Comparison of ENCODE assay signal across 11 mouse cellular contexts in genomic region chr4:3053060-3053406, GRCm38 (mm10).
DNase-seq lines count a peak whose midpoint lies in the region; ATAC-seq and TF ChIP-seq lines count a peak whose summit lies in the region.
"Had no signal": no experiment of that assay in that cellular context is flagged by ENCODE, and none has a peak within 500 bp of the region (broad histone marks: within the 10 kb centered on the region; RNA-seq: fewer than 3 reads in every experiment).

No protein-coding gene starts in this region.

- no peaks in the 10 kb centered on the region for H3K4me1 ChIP-seq in hindbrain, embryonic 14.5 days (replicated peaks; ENCODE audit: control insufficient read depth, insufficient read depth, low read length)
- H3K4me1 ChIP-seq in hindbrain, postnatal 0 days (ENCODE audit: insufficient read depth, low read length): no peaks in the 10 kb centered on the region
- H3K4me1 ChIP-seq in neural tube, embryonic 12.5 days: no peaks in the 10 kb centered on the region
- no peaks in the 10 kb centered on the region for H3K4me1 ChIP-seq in neural tube, embryonic 15.5 days
- H3K4me1 ChIP-seq in heart, embryonic 15.5 days (replicated peaks): no peaks in the 10 kb centered on the region
- no peaks in the 10 kb centered on the region for H3K4me1 ChIP-seq in midbrain, postnatal 0 days (ENCODE audit: insufficient read depth, low read length)
- H3K4me1 ChIP-seq: limb, embryonic 15.5 days had no signal

- H3K36me3 ChIP-seq in hindbrain, embryonic 14.5 days (replicated peaks; ENCODE audit: control insufficient read depth, insufficient read depth): no peaks in the 10 kb centered on the region
- no peaks in the 10 kb centered on the region for H3K36me3 ChIP-seq in hindbrain, postnatal 0 days (ENCODE audit: insufficient read depth, low read length)
- H3K36me3 ChIP-seq in neural tube, embryonic 12.5 days: no peaks in the 10 kb centered on the region; the same call in 1 of the 2 replicates
- H3K36me3 ChIP-seq in neural tube, embryonic 15.5 days: no peaks in the 10 kb centered on the region
- no peaks in the 10 kb centered on the region for H3K36me3 ChIP-seq in heart, embryonic 15.5 days
- no peaks in the 10 kb centered on the region for H3K36me3 ChIP-seq in midbrain, postnatal 0 days (ENCODE audit: insufficient read depth, low read length)
- H3K36me3 ChIP-seq: limb, embryonic 15.5 days had no signal

- 70% methylated on average over 4 of the region's 4 CpGs for WGBS in hindbrain, embryonic 14.5 days
- WGBS in hindbrain, postnatal 0 days: 61% methylated on average over 4 of the region's 4 CpGs
- WGBS in neural tube, embryonic 12.5 days: 62% methylated on average over 4 of the region's 4 CpGs
- WGBS in neural tube, embryonic 15.5 days: 60% methylated on average over 4 of the region's 4 CpGs
- WGBS in heart, embryonic 15.5 days: 47% methylated on average over 4 of the region's 4 CpGs
- WGBS in midbrain, postnatal 0 days: 64% methylated on average over 4 of the region's 4 CpGs

- intact Hi-C loops in left cerebral cortex, postnatal 10 days (cut with DNase I): no loop called here

- H3K4me2 ChIP-seq in hindbrain, embryonic 14.5 days (replicated peaks): no peak overlapping the region
- no peak overlapping the region for H3K4me2 ChIP-seq in hindbrain, postnatal 0 days (ENCODE audit: low read depth, low read length)
- no peak overlapping the region for H3K4me2 ChIP-seq in neural tube, embryonic 12.5 days (replicated peaks)
- no peak overlapping the region for H3K4me2 ChIP-seq in neural tube, embryonic 15.5 days
- H3K4me2 ChIP-seq in heart, embryonic 15.5 days: no peak overlapping the region
- H3K4me2 ChIP-seq in midbrain, postnatal 0 days (ENCODE audit: low read depth, low read length, poor library complexity, severe bottlenecking): no peak overlapping the region
- H3K4me2 ChIP-seq: limb, embryonic 15.5 days had no signal

- peaks cover 67% of the 10 kb centered on the region for H3K9me3 ChIP-seq in hindbrain, embryonic 14.5 days (ENCODE audit: control insufficient read depth, low read length)
- H3K9me3 ChIP-seq in hindbrain, postnatal 0 days (ENCODE audit: low read length): peaks cover 64% of the 10 kb centered on the region
- peaks cover 66% of the 10 kb centered on the region for H3K9me3 ChIP-seq in neural tube, embryonic 12.5 days
- peaks cover 66% of the 10 kb centered on the region for H3K9me3 ChIP-seq in neural tube, embryonic 15.5 days (replicated peaks)
- H3K9me3 ChIP-seq in heart, embryonic 15.5 days (replicated peaks): peaks cover 55% of the 10 kb centered on the region
- peaks cover 67% of the 10 kb centered on the region for H3K9me3 ChIP-seq in midbrain, postnatal 0 days (ENCODE audit: low read length)

- DNase-seq in hindbrain, embryonic 14.5 days (ENCODE audit: low spot score): no peak
- no peak for DNase-seq in hindbrain, postnatal 0 days (ENCODE audit: low spot score)
- DNase-seq in midbrain, postnatal 0 days (ENCODE audit: low spot score): no peak
- DNase-seq in left cerebral cortex, postnatal 10 days (ENCODE audit: extremely low spot score in 1 of 2, low spot score in 2 of 2): no peak
- DNase-seq in frontal cortex, postnatal 10 days (ENCODE audit: low spot score in 2 of 2): no peak
- DNase-seq: cerebellum, postnatal 10 days; kidney, adult 8-10 months had no signal

- H3K27me3 ChIP-seq in hindbrain, embryonic 14.5 days (ENCODE audit: control insufficient read depth, insufficient read depth, low read length): no peaks in the 10 kb centered on the region
- H3K27me3 ChIP-seq in hindbrain, postnatal 0 days (ENCODE audit: insufficient read depth, low read length): no peaks in the 10 kb centered on the region
- no peaks in the 10 kb centered on the region for H3K27me3 ChIP-seq in neural tube, embryonic 12.5 days (replicated peaks)
- H3K27me3 ChIP-seq in neural tube, embryonic 15.5 days (replicated peaks): no peaks in the 10 kb centered on the region
- no peaks in the 10 kb centered on the region for H3K27me3 ChIP-seq in heart, embryonic 15.5 days
- H3K27me3 ChIP-seq in midbrain, postnatal 0 days (ENCODE audit: insufficient read depth, low read length): no peaks in the 10 kb centered on the region
- H3K27me3 ChIP-seq: limb, embryonic 15.5 days had no signal

- H3K4me3 ChIP-seq in hindbrain, embryonic 14.5 days (replicated peaks; ENCODE audit: low read length): no peak overlapping the region
- H3K4me3 ChIP-seq in hindbrain, postnatal 0 days (ENCODE audit: low read length): no peak overlapping the region
- no peak overlapping the region for H3K4me3 ChIP-seq in neural tube, embryonic 12.5 days
- no peak overlapping the region for H3K4me3 ChIP-seq in neural tube, embryonic 15.5 days (replicated peaks)
- no peak overlapping the region for H3K4me3 ChIP-seq in heart, embryonic 15.5 days
- no peak overlapping the region for H3K4me3 ChIP-seq in midbrain, postnatal 0 days (ENCODE audit: low read depth, low read length)
- H3K4me3 ChIP-seq: limb, embryonic 15.5 days had no signal

- no peak for TF ChIP-seq CTCF in hindbrain, postnatal 0 days (IDR thresholded peaks at IDR 0.05; ENCODE audit: low read depth)
- no peak for TF ChIP-seq CTCF in midbrain, postnatal 0 days (IDR thresholded peaks at IDR 0.05)

- no peak overlapping the region for H3K27ac ChIP-seq in hindbrain, embryonic 14.5 days
- H3K27ac ChIP-seq in hindbrain, postnatal 0 days: no peak overlapping the region
- H3K27ac ChIP-seq in neural tube, embryonic 12.5 days: no peak overlapping the region
- no peak overlapping the region for H3K27ac ChIP-seq in neural tube, embryonic 15.5 days (replicated peaks)
- no peak overlapping the region for H3K27ac ChIP-seq in heart, embryonic 15.5 days
- H3K27ac ChIP-seq in midbrain, postnatal 0 days (ENCODE audit: low read depth, low read length): no peak overlapping the region
- H3K27ac ChIP-seq: limb, embryonic 15.5 days had no signal

- ATAC-seq in hindbrain, embryonic 14.5 days (ENCODE audit: low FRiP score): peak; percentile 12; the same call in 1 of the 2 replicates
- ATAC-seq in hindbrain, postnatal 0 days: no peak
- ATAC-seq in neural tube, embryonic 12.5 days (ENCODE audit: low FRiP score, low read depth): peak; percentile 11; the same call in 1 of the 2 replicates
- ATAC-seq in neural tube, embryonic 15.5 days (ENCODE audit: low FRiP score): no peak
- peak; percentile 2; the same call in 1 of the 2 replicates for ATAC-seq in heart, embryonic 15.5 days (replicated peaks; ENCODE audit: insufficient number of reproducible peaks, insufficient read depth, low FRiP score, low read depth)
- 0 out of 2 replicates have a peak, but pooled peaks have one; percentile 2 for ATAC-seq in midbrain, postnatal 0 days (ENCODE audit: low FRiP score)

- H3K9ac ChIP-seq in hindbrain, embryonic 14.5 days: no peak overlapping the region
- no peak overlapping the region for H3K9ac ChIP-seq in hindbrain, postnatal 0 days (replicated peaks; ENCODE audit: low read length)
- no peak overlapping the region for H3K9ac ChIP-seq in neural tube, embryonic 12.5 days
- no peak overlapping the region for H3K9ac ChIP-seq in neural tube, embryonic 15.5 days (replicated peaks)
- no peak overlapping the region for H3K9ac ChIP-seq in heart, embryonic 15.5 days
- no peak overlapping the region for H3K9ac ChIP-seq in midbrain, postnatal 0 days (replicated peaks; ENCODE audit: low read length, poor library complexity, severe bottlenecking)
- H3K9ac ChIP-seq: limb, embryonic 15.5 days had no signal

Comparison
In these comparisons a context has a peak if more than half of its experiments do, and no peak if none do; other contexts are left out.
1. ATAC-seq: peak in hindbrain, embryonic 14.5 days (single experiment), neural tube, embryonic 12.5 days (single experiment), heart, embryonic 15.5 days (single experiment) and midbrain, postnatal 0 days (single experiment); none in hindbrain, postnatal 0 days (single experiment) and neural tube, embryonic 15.5 days (single experiment).